Mouse (Mus musculus): ENCODE data around the gene Gm10491.

DNA sequence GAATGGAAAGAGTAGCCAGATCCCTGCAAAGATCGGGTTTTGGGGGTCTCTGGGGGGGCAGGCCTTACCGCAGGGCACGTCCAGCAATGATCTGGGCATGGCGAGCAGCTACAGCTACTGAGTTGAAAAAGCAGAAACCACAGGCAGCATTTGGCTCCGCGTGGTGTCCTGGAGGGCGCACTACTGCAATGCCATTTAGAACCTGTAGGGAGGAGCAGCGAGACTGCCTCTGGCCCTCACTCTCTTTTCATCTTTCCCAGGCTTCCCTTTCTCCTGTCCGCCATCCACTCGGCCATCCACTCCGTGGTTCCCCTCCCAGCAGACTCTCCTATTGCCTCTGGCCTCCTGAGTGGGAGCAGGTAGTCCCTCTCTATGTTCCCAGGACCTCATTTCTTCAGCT, 29.2 kb upstream of the Gm10491 start:
- peak; percentile 68 for TF ChIP-seq CTCF (IDR thresholded peaks at IDR 0.05; ENCODE audit: low read depth)
- no peak for TF ChIP-seq EP300 (IDR thresholded peaks at IDR 0.05; ENCODE audit: low read depth)
